Mouse (Mus musculus): ENCODE measurements around the gene Akap8. TPM values are rescaled to one million over a fixed set of nuclear protein-coding genes. Genes with fewer than 3 reads are reported as not detected.

Akap8 gene
- polyA plus RNA-seq, 1 experiment from 2014 or later, result 92.9 TPM

DNA sequence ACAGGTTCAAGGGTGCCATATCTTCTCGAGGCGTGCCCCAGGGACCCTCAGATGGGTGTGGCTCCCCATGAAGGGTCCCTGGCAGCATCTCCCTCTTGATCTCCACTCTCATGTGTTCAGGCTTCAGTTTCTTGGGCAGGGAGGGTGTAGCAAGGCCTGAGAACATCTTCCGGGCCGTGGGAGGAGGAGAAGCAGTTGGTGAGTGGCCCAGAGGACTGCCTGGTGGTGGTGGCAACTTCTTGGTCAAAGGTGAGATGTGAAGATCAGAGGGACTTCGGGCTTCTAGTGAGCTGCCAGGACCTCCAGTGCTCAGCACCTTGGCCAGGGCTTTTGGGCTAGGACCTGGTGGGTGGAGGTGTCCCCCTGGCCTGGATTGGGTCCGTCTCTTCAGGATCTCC lies 37.9 kb upstream of the Akap8 start:
- H3K9ac ChIP-seq (ENCODE audit: low read length), result no peak overlapping the region
- peaks cover 11% of the 10 kb centered on the region for H3K4me1 ChIP-seq (replicated peaks; ENCODE audit: control insufficient read depth, insufficient read depth, low read length)
- H3K9me3 ChIP-seq (ENCODE audit: control insufficient read depth, low read length), result no peaks in the 10 kb centered on the region
- 92% methylated on average over 6 of the region's 6 CpGs for WGBS
- H3K36me3 ChIP-seq (ENCODE audit: control insufficient read depth, insufficient read depth, low read length), result peaks cover 61% of the 10 kb centered on the region
- H3K27ac ChIP-seq (ENCODE audit: low read length), result no peak overlapping the region
- no peak overlapping the region for H3K4me3 ChIP-seq (ENCODE audit: low read length)
- no peak overlapping the region for H3K4me2 ChIP-seq (ENCODE audit: low read depth, low read length)
- H3K27me3 ChIP-seq (ENCODE audit: control insufficient read depth, insufficient read depth, low read depth, low read length), result no peaks in the 10 kb centered on the region
- ATAC-seq (ENCODE audit: low read depth), result no peak

DNA sequence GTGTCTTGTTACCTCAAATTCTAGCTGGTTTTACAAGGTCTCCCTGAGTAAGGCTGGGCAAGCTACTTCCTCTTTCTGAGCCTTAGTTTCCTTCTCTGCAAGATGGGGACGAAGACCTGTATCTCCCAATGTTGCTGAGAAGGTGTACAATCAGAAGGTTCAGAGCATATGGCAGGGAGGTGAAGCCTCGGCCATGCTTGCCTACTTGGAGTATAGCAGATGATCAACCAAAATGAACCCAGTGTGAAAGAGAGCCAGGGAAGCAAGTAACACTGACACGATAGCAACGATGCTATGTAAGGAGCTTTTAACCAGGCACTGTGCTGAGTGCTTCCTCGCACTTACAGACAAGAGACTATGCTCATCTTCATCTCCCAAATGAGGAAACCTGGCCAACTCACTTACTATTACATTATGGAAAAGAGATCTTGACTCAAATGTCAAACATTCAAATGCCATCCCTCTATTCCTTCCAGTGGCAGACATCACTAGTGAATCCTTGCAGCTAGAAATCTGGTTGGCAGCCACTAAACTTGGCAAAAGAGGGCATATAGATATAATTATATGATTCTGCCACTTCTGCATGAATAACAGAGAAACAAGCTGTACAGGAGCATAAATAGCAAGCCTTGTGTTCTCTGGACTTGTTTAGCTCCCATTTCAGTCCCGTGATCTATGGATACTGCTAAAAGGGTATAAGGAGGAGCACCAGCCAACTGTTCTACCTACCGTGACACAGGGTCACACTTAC lies 37.3 kb upstream of the Akap8 start:
- H3K4me2 ChIP-seq (ENCODE audit: low read depth, low read length), result no peak overlapping the region
- no peak overlapping the region for H3K27ac ChIP-seq (ENCODE audit: low read length)
- no peak for ATAC-seq (ENCODE audit: low read depth)
- H3K27me3 ChIP-seq (ENCODE audit: control insufficient read depth, insufficient read depth, low read depth, low read length), result no peaks in the 10 kb centered on the region
- peaks cover 61% of the 10 kb centered on the region for H3K36me3 ChIP-seq (ENCODE audit: control insufficient read depth, insufficient read depth, low read length)
- WGBS, result 92% methylated on average over 7 of the region's 7 CpGs
- H3K9me3 ChIP-seq (ENCODE audit: control insufficient read depth, low read length), result no peaks in the 10 kb centered on the region
- H3K4me1 ChIP-seq (replicated peaks; ENCODE audit: control insufficient read depth, insufficient read depth, low read length), result peaks cover 10% of the 10 kb centered on the region
- no peak overlapping the region for H3K4me3 ChIP-seq (ENCODE audit: low read length)
- no peak overlapping the region for H3K9ac ChIP-seq (ENCODE audit: low read length)

DNA sequence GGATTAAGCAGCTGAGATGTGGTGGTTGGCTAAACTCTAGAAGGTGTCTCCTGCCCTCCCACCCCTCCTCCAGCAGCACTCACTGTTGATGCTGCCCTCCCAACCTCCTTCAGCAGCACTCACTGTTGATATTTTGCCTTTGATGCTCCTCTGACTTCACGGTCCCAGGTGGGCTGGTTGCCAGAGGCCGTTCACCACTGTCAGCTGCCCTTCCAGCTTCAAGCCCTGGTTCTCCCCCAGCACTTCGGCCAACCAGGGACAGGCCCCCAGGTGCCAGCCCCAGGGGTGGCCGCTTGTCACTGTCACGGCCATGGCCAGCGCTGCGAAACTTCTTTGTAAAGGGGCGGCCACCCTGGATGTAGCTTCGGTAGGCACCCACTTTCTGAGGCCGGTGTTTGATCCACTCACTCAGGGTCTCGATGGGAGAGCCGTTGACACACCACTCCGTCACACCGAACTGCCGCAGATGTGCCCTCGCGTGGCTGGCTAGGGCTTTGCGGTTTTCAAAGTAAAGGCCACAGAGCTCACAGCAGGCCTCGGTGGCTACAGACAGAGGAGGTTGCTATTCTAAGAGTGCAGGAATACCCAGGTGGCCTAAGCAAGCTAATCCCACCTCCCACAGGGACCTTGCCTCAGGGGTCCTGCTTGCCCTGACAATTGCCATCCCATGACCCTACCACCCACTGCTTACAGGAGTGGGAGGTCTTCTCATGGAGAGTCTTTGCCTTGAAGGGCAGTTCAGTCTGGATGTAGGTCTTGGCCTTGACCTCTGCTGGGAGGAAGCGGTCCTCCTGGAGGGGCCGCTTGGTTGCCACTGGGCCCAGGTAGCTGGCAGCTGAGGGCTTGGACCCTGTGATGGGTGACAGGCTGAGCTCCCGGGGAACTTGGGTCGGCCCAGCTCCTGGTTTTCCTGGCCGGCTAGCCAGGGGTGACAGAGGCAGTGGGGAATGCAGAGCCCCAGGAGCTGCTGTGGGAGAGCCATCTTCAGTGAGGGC lies 36.0 kb upstream of the Akap8 start:
- no peak overlapping the region for H3K9ac ChIP-seq (ENCODE audit: low read length)
- no peak overlapping the region for H3K27ac ChIP-seq (ENCODE audit: low read length)
- H3K4me1 ChIP-seq (replicated peaks; ENCODE audit: control insufficient read depth, insufficient read depth, low read length), result no peaks in the 10 kb centered on the region
- ATAC-seq (ENCODE audit: low read depth), result no peak
- no peak overlapping the region for H3K4me3 ChIP-seq (ENCODE audit: low read length)
- H3K9me3 ChIP-seq (ENCODE audit: control insufficient read depth, low read length), result no peaks in the 10 kb centered on the region
- 83% methylated on average over 24 of the region's 24 CpGs for WGBS
- H3K36me3 ChIP-seq (ENCODE audit: control insufficient read depth, insufficient read depth, low read length), result peaks cover 61% of the 10 kb centered on the region
- no peak overlapping the region for H3K4me2 ChIP-seq (ENCODE audit: low read depth, low read length)
- H3K27me3 ChIP-seq (ENCODE audit: control insufficient read depth, insufficient read depth, low read depth, low read length), result no peaks in the 10 kb centered on the region

DNA sequence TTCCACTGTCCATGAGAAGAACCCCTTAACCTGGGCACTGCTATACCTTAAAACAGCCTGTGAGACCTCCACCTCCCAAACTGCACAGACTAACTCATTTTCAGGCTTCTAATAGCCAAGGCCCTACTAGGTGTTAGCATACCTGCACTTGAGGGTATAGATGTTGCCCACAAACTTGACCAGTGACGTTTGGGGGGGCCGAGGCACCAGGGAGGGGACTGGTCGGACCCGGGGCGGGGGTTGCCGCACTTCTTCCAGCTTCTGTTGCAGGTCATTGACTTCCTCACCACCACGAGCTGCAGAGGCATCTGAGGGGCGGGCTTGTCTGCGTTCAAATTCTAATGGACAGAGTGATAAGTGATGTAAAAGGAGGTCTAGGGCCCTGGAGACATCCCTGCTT lies 35.2 kb upstream of the Akap8 start:
- Histone ChIP-seq H3K27me3 (ENCODE audit: control insufficient read depth, insufficient read depth, low read depth, low read length) (no peaks in the 10 kb centered on the region), H3K4me1 (replicated peaks; ENCODE audit: control insufficient read depth, insufficient read depth, low read length) (no peaks in the 10 kb centered on the region), H3K36me3 (ENCODE audit: control insufficient read depth, insufficient read depth, low read length) (peaks cover 56% of the 10 kb centered on the region), H3K9ac (ENCODE audit: low read length) (no peak overlapping the region), H3K4me2 (ENCODE audit: low read depth, low read length) (no peak overlapping the region), H3K9me3 (ENCODE audit: control insufficient read depth, low read length) (no peaks in the 10 kb centered on the region), H3K27ac (ENCODE audit: low read length) (no peak overlapping the region), H3K4me3 (ENCODE audit: low read length) (no peak overlapping the region)
- 82% methylated on average over 9 of the region's 9 CpGs for WGBS
- ATAC-seq (ENCODE audit: low read depth), result no peak

DNA sequence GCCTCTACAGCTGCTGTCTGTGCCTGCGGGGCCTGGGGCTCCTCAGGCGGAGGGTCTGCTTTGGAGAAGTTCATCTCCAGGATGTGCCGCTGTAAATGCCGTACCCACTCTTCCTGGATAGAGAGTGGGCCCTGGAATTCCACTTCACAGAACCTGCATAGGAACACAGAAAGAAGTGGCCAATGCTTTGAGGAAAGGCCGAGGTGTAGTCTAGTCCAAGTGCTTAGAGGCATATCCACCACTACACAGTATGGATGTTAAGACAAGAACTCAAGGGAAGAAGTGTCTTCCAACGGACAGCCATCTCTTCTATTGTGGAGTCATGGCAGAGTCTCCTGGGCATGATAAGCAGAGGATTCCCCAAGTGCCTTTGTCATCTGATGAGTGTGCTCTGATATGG lies 34.0 kb upstream of the Akap8 start:
- Histone ChIP-seq H3K27ac (ENCODE audit: low read length) (no peak overlapping the region), H3K36me3 (ENCODE audit: control insufficient read depth, insufficient read depth, low read length) (peaks cover 45% of the 10 kb centered on the region), H3K27me3 (ENCODE audit: control insufficient read depth, insufficient read depth, low read depth, low read length) (no peaks in the 10 kb centered on the region), H3K4me1 (replicated peaks; ENCODE audit: control insufficient read depth, insufficient read depth, low read length) (no peaks in the 10 kb centered on the region; the same call in 1 of the 2 replicates), H3K9me3 (ENCODE audit: control insufficient read depth, low read length) (no peaks in the 10 kb centered on the region), H3K9ac (ENCODE audit: low read length) (no peak overlapping the region), H3K4me3 (ENCODE audit: low read length) (no peak overlapping the region), H3K4me2 (ENCODE audit: low read depth, low read length) (no peak overlapping the region)
- 89% methylated on average over 6 of the region's 6 CpGs for WGBS
- no peak for ATAC-seq (ENCODE audit: low read depth)

DNA sequence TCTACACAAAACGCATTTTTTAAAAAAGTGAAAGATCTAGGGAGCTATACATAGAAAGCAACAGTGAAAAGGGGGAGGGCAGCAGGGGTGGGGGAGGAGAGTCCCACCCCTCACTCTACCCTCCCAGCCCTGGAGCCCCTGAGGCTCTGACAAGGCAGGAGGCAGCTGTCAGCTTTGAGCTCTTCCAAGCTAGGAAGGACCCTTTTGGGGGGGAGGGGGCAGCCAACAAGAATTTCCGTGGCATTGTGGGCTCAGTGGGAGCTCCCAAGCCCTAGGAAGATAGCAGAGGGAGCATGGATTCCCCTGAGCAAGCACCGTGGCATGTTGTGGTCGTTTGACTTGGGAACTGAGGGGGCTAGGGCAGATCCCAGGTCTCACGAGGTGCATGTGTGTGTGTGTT lies 33.2 kb upstream of the Akap8 start:
- H3K4me1 ChIP-seq (replicated peaks; ENCODE audit: control insufficient read depth, insufficient read depth, low read length), result peaks cover 4% of the 10 kb centered on the region
- H3K36me3 ChIP-seq (ENCODE audit: control insufficient read depth, insufficient read depth, low read length), result peaks cover 39% of the 10 kb centered on the region
- H3K9ac ChIP-seq (ENCODE audit: low read length), result no peak overlapping the region
- no peaks in the 10 kb centered on the region for H3K27me3 ChIP-seq (ENCODE audit: control insufficient read depth, insufficient read depth, low read depth, low read length)
- H3K4me3 ChIP-seq (ENCODE audit: low read length), result no peak overlapping the region
- no peak for ATAC-seq (ENCODE audit: low read depth)
- no peaks in the 10 kb centered on the region for H3K9me3 ChIP-seq (ENCODE audit: control insufficient read depth, low read length)
- WGBS, result 68% methylated on average over 5 of the region's 5 CpGs
- H3K27ac ChIP-seq (ENCODE audit: low read length), result no peak overlapping the region
- H3K4me2 ChIP-seq (ENCODE audit: low read depth, low read length), result no peak overlapping the region

DNA sequence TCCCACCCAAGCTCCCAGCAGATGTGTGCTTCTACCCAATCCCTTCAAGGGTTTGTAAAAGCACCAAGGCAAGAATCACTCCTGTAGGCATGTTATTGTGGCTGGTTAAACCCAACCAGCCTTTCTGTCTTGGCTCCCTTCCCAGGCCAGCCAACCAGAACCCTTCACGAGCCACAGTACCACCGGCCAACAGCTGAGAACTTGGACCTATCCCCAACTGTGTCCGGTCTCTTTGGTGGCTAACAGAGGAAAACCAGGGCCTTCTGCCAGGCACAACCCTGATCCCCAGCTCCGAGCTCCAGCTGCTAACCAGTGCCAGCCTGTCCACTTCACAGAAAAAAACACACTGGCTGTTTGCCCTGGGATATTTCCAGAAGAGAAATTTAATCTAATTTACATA lies 32.7 kb upstream of the Akap8 start:
- H3K27ac ChIP-seq (ENCODE audit: low read length), result no peak overlapping the region

DNA sequence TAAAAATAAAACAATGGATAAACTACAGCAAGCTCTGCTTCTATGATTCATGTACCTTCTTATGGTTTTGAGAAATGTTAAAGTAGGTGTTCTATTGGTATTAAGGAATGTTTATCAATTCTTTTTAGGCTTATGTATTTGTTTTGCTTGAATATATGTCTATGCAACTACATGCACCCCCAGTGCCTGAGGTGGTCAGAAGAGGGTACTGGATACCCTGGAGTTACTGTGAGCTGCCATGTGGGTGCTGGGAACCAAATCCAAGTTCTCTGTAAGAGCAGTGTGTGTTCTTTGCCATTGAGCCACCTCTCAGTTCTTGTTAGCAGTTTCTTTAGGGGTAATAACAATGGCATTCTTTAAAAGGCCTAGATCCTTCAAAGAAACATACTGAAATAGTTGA lies 30.7 kb upstream of the Akap8 start:
- Histone ChIP-seq H3K4me1 (replicated peaks; ENCODE audit: control insufficient read depth, insufficient read depth, low read length) (peaks cover 16% of the 10 kb centered on the region), H3K9me3 (ENCODE audit: control insufficient read depth, low read length) (no peaks in the 10 kb centered on the region), H3K36me3 (ENCODE audit: control insufficient read depth, insufficient read depth, low read length) (peaks cover 18% of the 10 kb centered on the region), H3K27ac (ENCODE audit: low read length) (no peak overlapping the region), H3K4me3 (ENCODE audit: low read length) (no peak overlapping the region), H3K4me2 (ENCODE audit: low read depth, low read length) (no peak overlapping the region), H3K27me3 (ENCODE audit: control insufficient read depth, insufficient read depth, low read depth, low read length) (no peaks in the 10 kb centered on the region), H3K9ac (ENCODE audit: low read length) (no peak overlapping the region)
- ATAC-seq (ENCODE audit: low read depth), result no peak

More for the DNA sequence above, 32.7 kb upstream of the Akap8 start:
- no peak overlapping the region for H3K4me3 ChIP-seq (ENCODE audit: low read length)
- no peak overlapping the region for H3K4me2 ChIP-seq (ENCODE audit: low read depth, low read length)
- H3K9ac ChIP-seq (ENCODE audit: low read length), result no peak overlapping the region
- no peak for ATAC-seq (ENCODE audit: low read depth)
- 54% methylated on average over 4 of the region's 4 CpGs for WGBS
- H3K4me1 ChIP-seq (replicated peaks; ENCODE audit: control insufficient read depth, insufficient read depth, low read length), result peaks cover 8% of the 10 kb centered on the region
- peaks cover 34% of the 10 kb centered on the region for H3K36me3 ChIP-seq (ENCODE audit: control insufficient read depth, insufficient read depth, low read length)
- H3K27me3 ChIP-seq (ENCODE audit: control insufficient read depth, insufficient read depth, low read depth, low read length), result no peaks in the 10 kb centered on the region
- H3K9me3 ChIP-seq (ENCODE audit: control insufficient read depth, low read length), result no peaks in the 10 kb centered on the region

DNA sequence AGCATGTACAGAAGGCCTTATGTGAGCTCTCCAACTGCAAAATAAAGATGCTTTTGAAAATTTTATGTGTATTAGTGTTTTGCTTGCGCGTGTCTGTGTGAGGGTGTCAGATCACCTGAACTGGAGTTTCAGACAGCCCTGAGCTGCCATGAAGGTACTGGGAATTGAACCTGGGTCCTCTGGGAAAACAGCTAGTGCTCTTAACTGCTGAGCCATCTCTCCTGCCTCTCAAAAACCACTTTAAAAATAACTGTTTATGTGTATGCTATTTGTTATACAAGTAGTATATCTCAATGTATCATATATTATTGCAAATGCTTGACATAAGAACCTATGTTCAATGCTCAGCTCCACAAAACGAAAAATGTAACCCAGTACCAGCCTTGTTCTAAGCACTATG lies 30.2 kb upstream of the Akap8 start:
- Histone ChIP-seq H3K4me2 (ENCODE audit: low read depth, low read length) (peak overlapping the region; percentile 84), H3K9ac (ENCODE audit: low read length) (no peak overlapping the region), H3K27ac (ENCODE audit: low read length) (no peak overlapping the region), H3K4me1 (replicated peaks; ENCODE audit: control insufficient read depth, insufficient read depth, low read length) (peaks cover 16% of the 10 kb centered on the region), H3K36me3 (ENCODE audit: control insufficient read depth, insufficient read depth, low read length) (peaks cover 15% of the 10 kb centered on the region), H3K4me3 (ENCODE audit: low read length) (no peak overlapping the region; the same call in 1 of the 2 replicates), H3K27me3 (ENCODE audit: control insufficient read depth, insufficient read depth, low read depth, low read length) (no peaks in the 10 kb centered on the region), H3K9me3 (ENCODE audit: control insufficient read depth, low read length) (no peaks in the 10 kb centered on the region)
- WGBS, result 60% methylated on average over 3 of the region's 3 CpGs
- ATAC-seq (ENCODE audit: low read depth), result no peak
